ENCODE assay signal across 8 mouse cellular contexts in genomic region chr10:76906434-76906833, GRCm38 (mm10). TPM values are rescaled to one million over a fixed set of nuclear protein-coding genes. Genes with fewer than 3 reads are reported as not detected.
DNase-seq lines count a peak whose midpoint lies in the region; ATAC-seq lines count a peak whose summit lies in the region.

No protein-coding gene starts in this region.

- H3K4me3 ChIP-seq in limb, embryonic 13.5 days: no peak overlapping the region
- H3K4me3 ChIP-seq in neural tube, embryonic 13.5 days: no peak overlapping the region

- peaks cover 27% of the 10 kb centered on the region for H3K4me1 ChIP-seq in limb, embryonic 13.5 days
- peaks cover 48% of the 10 kb centered on the region for H3K4me1 ChIP-seq in neural tube, embryonic 13.5 days (replicated peaks)

- intact Hi-C loops in heart, postnatal 25 days (cut with DNase I): loop anchor here (2.0 kb wide), 1 partner anchor 58 kb away; no protein-coding TSS in a partner anchor

- no peaks in the 10 kb centered on the region for H3K36me3 ChIP-seq in limb, embryonic 13.5 days
- no peaks in the 10 kb centered on the region for H3K36me3 ChIP-seq in neural tube, embryonic 13.5 days

- H3K9ac ChIP-seq in limb, embryonic 13.5 days: no peak overlapping the region
- peak overlapping the region; percentile 45; the same call in 1 of the 2 replicates for H3K9ac ChIP-seq in neural tube, embryonic 13.5 days

- 60% methylated on average over 10 of the region's 10 CpGs for WGBS in limb, embryonic 13.5 days
- WGBS in neural tube, embryonic 13.5 days: 65% methylated on average over 10 of the region's 10 CpGs

- H3K4me2 ChIP-seq in limb, embryonic 13.5 days (replicated peaks): peak overlapping the region; percentile 2; the same call in 1 of the 2 replicates
- H3K4me2 ChIP-seq in neural tube, embryonic 13.5 days: peak overlapping the region; percentile 32

- H3K27me3 ChIP-seq in limb, embryonic 13.5 days: no peaks in the 10 kb centered on the region
- no peaks in the 10 kb centered on the region for H3K27me3 ChIP-seq in neural tube, embryonic 13.5 days

- peak; percentile 88 for ATAC-seq in common myeloid progenitor, adult 5-6 weeks (replicated peaks; ENCODE audit: low read depth, poor library complexity, severe bottlenecking)
- ATAC-seq in limb, embryonic 13.5 days (ENCODE audit: low FRiP score, low read depth): no peak
- ATAC-seq in neural tube, embryonic 13.5 days (ENCODE audit: low read depth): peak; percentile 74; the same call in 1 of the 2 replicates

- no peak overlapping the region for H3K27ac ChIP-seq in limb, embryonic 13.5 days
- H3K27ac ChIP-seq in neural tube, embryonic 13.5 days (replicated peaks): peak overlapping the region; percentile 80

- DNase-seq in heart, adult 8-10 months (ENCODE audit: low spot score): peak; percentile 12
- no peak for DNase-seq in heart, postnatal 25 days (ENCODE audit: low spot score)
- DNase-seq in adipocyte (ENCODE audit: low spot score): no peak
- no peak for DNase-seq in Muller cell, postnatal 12 days (ENCODE audit: inconsistent ontology term)
- no peak for DNase-seq in retina, postnatal 1 day

- no peaks in the 10 kb centered on the region for H3K9me3 ChIP-seq in limb, embryonic 13.5 days
- H3K9me3 ChIP-seq in neural tube, embryonic 13.5 days: no peaks in the 10 kb centered on the region

RNA-seq across cellular contexts. Expression of gene Pcbp3, which starts 55.3 kb away (rescaled TPM):
- 1 to 10 TPM; 2.5 to 4.3 (median 3.1) TPM for total RNA-seq in heart, adult 8-10 months (2022)
- 1 to 10 TPM; 2.9 to 6.7 TPM for total RNA-seq in heart, postnatal 25 days (2021)
- 7.8 and 14.0 TPM in 2 replicates for total RNA-seq in common myeloid progenitor, adult 5-6 weeks (2017)
- polyA plus RNA-seq in limb, embryonic 13.5 days (2015; fragmentation: Nextera tagmentation; extraction: Ambion mirVana): 31.2 and 31.6 TPM in 2 replicates
- polyA plus RNA-seq in neural tube, embryonic 13.5 days (2015; fragmentation: Nextera tagmentation; extraction: Ambion mirVana): 118 and 146 TPM in 2 replicates
